Mouse (Mus musculus): ENCODE measurements around the gene Mark3. TPM values are rescaled to one million over a fixed set of nuclear protein-coding genes. Genes with fewer than 3 reads are reported as not detected.
"Not testable (repeated sequence)": the region's sequence is repeated elsewhere in the genome, so short reads cannot be mapped to it uniquely, and the experiment has no call there.

Gene Mark3
- polyA plus RNA-seq, 1 experiment: 4.4 TPM

DNA sequence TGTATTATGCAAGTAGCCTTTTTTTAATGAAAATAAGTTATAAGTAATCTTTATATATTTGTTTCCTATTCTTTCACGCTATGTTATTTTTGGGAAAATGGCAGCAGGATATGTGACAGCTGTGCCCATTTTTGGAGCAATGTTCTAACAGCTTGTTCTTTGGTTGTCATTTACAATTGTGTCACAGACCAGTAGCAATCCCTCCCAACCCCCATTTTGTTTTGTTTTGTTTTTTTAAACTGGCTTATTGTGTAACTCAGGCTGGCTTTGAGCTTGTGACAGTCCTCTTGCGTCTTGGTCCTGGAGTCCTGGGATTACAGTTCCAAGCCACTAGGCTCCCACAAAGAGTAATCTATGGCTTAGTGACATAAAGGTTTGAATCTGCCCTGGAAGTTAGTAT, 31.3 kb downstream of the Mark3 start:
- Histone ChIP-seq H3K4me3 (replicated peaks) (no peak overlapping the region), H3K27me3 (replicated peaks) (no peaks in the 10 kb centered on the region), H3K9me3 (no peaks in the 10 kb centered on the region), H3K36me3 (replicated peaks; ENCODE audit: low read length) (peaks cover 68% of the 10 kb centered on the region), H3K4me1 (peaks cover 12% of the 10 kb centered on the region)
- TF ChIP-seq FLI1 (IDR thresholded peaks at IDR 0.05; ENCODE audit: low read length) (no peak), GATA1 (IDR thresholded peaks at IDR 0.05; ENCODE audit: borderline replicate concordance, low read length) (no peak)

DNA sequence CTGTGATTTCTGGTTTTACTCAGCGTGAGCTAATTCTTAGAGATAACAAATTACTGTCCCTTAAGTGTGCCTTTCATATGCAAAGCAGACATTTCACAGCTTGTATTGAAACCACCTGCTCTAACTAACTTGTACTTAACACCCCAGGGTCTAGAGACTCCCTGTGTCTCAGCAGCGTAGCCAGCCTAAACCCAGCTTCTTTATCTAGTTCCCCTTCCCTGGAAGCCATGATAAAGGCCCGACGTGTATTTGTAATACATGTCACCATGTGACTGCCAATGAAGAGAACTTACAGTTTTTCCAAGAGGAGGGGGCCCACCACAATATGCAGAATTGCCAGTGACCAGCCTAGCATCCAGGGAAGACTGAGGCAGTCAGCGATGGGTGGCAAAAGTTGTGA, 33.7 kb downstream of the Mark3 start:
- no peak overlapping the region for H3K4me3 ChIP-seq (replicated peaks)
- H3K36me3 ChIP-seq (replicated peaks; ENCODE audit: low read length): peaks cover 73% of the 10 kb centered on the region
- no peaks in the 10 kb centered on the region for H3K27me3 ChIP-seq (replicated peaks)
- H3K9me3 ChIP-seq: no peaks in the 10 kb centered on the region
- TF ChIP-seq GATA1 (IDR thresholded peaks at IDR 0.05; ENCODE audit: borderline replicate concordance, low read length) (no peak), FLI1 (IDR thresholded peaks at IDR 0.05; ENCODE audit: low read length) (no peak)
- H3K4me1 ChIP-seq: peaks cover 7% of the 10 kb centered on the region; the same call in 1 of the 2 replicates

DNA sequence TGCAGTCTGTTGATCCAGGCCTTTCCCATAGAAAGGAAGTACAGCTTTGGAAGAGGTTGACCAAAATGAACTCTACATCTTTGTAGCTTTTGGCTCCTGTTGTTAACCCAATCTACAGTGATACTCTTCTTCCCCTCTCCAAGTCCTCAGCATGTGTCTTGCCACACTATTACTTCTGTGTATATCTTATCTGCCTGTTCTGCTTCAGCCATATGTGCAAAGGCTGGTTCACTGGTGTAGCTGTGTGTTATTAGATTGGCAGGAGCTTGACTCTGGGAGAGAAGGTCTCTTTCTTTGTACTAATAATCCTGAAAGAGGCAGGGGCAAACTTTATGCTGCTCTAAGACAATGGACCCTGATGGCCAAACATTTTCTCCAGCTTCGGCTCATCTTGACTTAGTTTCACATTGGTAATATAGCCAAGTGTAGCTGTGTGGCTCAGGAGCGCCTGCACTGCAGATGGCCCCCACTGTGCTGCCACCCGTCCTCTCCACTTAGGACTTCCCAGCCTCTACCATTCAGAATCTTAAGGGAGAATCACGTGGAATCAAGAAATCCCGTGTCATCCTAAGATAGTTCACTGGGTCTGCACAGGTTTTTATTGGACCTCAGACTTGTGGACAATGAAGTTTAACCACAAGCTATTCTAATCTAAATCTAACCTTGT, 40.3 kb downstream of the Mark3 start:
- no peak overlapping the region for H3K4me3 ChIP-seq (replicated peaks)
- peaks cover 79% of the 10 kb centered on the region for H3K36me3 ChIP-seq (replicated peaks; ENCODE audit: low read length)
- no peaks in the 10 kb centered on the region for H3K9me3 ChIP-seq
- no peaks in the 10 kb centered on the region for H3K27me3 ChIP-seq (replicated peaks)
- peaks cover 19% of the 10 kb centered on the region for H3K4me1 ChIP-seq
- TF ChIP-seq FLI1 (IDR thresholded peaks at IDR 0.05; ENCODE audit: low read length): no peak
- TF ChIP-seq GATA1 (IDR thresholded peaks at IDR 0.05; ENCODE audit: borderline replicate concordance, low read length): no peak

DNA sequence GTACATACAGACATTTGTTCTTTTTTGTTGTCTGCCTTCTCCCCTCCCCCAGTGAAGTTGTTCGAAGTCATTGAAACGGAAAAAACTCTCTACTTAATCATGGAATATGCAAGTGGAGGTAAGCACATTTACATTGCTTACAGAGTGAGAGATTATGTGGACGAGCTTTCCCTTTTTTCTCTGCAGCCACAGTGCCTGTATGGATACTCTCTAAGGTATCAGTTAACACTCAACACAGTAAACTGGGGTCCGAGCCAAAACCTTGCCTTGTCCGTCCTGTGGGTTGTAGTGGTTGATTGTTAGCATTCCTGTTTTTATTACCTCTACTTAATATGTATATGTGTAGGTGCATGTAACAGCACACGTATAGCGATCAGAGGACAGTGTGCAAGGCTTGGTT, 43.9 kb downstream of the Mark3 start:
- Histone ChIP-seq H3K4me3 (replicated peaks) (no peak overlapping the region), H3K36me3 (replicated peaks; ENCODE audit: low read length) (peaks cover 78% of the 10 kb centered on the region), H3K4me1 (peaks cover 26% of the 10 kb centered on the region), H3K27me3 (replicated peaks) (no peaks in the 10 kb centered on the region), H3K9me3 (no peaks in the 10 kb centered on the region)
- TF ChIP-seq GATA1 (IDR thresholded peaks at IDR 0.05; ENCODE audit: borderline replicate concordance, low read length) (no peak), FLI1 (IDR thresholded peaks at IDR 0.05; ENCODE audit: low read length) (no peak)

DNA sequence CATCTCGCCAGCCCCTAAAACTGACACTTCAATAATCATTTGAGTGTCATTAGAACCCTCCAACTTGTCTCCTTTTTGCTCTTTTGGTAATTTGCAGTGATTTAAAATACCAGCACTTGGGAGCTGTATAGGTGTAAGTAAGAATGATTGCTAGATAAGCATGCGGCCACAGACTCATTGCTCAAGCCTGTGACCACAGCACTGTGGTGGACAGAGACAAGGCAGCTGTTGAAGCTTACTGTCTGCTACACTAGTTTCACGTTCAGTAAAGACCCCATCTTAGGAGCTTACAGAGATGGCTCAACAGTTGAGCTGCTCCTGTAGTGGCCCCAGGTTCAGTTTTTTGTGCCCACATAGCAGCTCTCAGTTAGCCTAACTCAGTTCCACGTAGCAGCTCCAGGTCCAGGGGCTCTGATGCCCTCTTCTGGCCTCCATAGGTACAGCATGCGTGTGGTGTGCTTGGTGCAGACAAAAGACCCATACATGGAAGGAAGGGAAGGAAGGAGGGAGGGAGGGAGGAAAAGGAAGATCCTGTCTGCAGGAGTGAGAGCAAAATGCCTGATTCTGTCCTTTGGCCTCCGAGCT, 73.8 kb downstream of the Mark3 start:
- peaks cover 26% of the 10 kb centered on the region for H3K4me1 ChIP-seq
- no peak overlapping the region for H3K4me3 ChIP-seq (replicated peaks)
- no peaks in the 10 kb centered on the region for H3K9me3 ChIP-seq
- no peak for TF ChIP-seq FLI1 (IDR thresholded peaks at IDR 0.05; ENCODE audit: low read length)
- no peak for TF ChIP-seq GATA1 (IDR thresholded peaks at IDR 0.05; ENCODE audit: borderline replicate concordance, low read length)
- peaks cover 93% of the 10 kb centered on the region for H3K36me3 ChIP-seq (replicated peaks; ENCODE audit: low read length)
- H3K27me3 ChIP-seq (replicated peaks): no peaks in the 10 kb centered on the region

DNA sequence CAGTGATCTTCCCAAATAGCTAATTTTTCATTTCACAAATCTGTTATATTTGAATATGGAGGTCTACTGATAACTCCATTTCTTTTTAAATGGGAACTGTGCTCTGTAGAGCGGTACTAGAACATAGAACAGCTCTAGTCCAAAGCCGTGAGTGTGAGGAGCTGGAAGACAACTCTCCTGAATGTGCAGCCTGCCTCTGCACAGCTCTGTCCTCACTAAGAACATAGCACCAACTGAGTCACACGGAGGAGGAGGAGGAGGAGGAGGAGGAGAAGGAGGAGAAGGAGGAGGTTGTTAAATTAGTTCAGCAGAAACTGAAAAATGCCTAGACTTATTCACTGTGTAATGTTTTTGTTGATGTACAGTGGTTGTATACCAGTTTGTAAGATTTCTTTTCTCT, 78.6 kb downstream of the Mark3 start:
- Histone ChIP-seq H3K36me3 (replicated peaks; ENCODE audit: low read length) (peaks cover 93% of the 10 kb centered on the region), H3K9me3 (no peaks in the 10 kb centered on the region), H3K4me3 (replicated peaks) (no peak overlapping the region), H3K27me3 (replicated peaks) (no peaks in the 10 kb centered on the region), H3K4me1 (peaks cover 35% of the 10 kb centered on the region)
- TF ChIP-seq FLI1 (IDR thresholded peaks at IDR 0.05; ENCODE audit: low read length): no peak
- TF ChIP-seq GATA1 (IDR thresholded peaks at IDR 0.05; ENCODE audit: borderline replicate concordance, low read length): no peak

DNA sequence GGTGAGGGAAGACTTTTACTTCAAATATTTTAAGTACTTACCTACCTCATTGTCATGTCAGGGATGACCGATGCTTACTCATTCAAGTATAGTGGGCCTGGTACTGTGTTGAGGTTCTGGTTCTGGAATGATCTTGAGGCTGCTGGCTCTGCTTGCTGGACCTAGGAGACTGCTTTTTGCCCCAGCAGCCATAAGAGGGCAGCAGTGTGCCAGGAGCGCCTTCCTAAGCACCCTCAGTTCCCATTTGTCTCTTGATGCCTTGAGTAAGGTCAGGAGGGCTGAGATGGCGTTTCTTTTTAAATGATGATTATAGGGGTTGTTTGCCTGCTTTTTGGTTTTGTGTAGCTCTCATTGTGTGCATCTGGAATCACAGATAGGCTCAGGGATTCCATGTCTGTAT, 79.1 kb downstream of the Mark3 start:
- Histone ChIP-seq H3K9me3 (no peaks in the 10 kb centered on the region), H3K4me3 (replicated peaks) (no peak overlapping the region), H3K36me3 (replicated peaks; ENCODE audit: low read length) (peaks cover 90% of the 10 kb centered on the region), H3K27me3 (replicated peaks) (no peaks in the 10 kb centered on the region), H3K4me1 (peaks cover 31% of the 10 kb centered on the region)
- TF ChIP-seq FLI1 (IDR thresholded peaks at IDR 0.05; ENCODE audit: low read length) (no peak), GATA1 (IDR thresholded peaks at IDR 0.05; ENCODE audit: borderline replicate concordance, low read length) (no peak)

DNA sequence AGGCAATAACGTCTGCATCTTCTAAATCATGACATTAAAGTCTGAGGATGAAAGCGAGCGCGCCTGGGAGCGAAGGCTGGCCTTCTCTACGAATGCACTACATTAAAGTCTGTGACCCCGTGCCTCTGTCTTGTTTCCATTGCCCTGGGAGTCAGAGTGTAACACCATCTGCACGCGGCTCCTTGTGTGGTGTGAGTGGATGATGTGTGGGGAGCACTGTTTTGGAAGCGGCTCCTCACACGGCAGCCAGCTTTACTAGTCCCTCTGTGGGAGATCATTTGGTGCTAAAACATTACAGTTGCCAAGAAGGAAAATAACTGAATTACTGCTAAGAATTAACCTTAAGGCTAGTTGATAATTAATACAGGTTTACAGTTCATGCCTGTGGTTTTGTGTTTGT, 81.4 kb downstream of the Mark3 start:
- peaks cover 29% of the 10 kb centered on the region for H3K4me1 ChIP-seq
- H3K4me3 ChIP-seq (replicated peaks): no peak overlapping the region
- H3K36me3 ChIP-seq (replicated peaks; ENCODE audit: low read length): peaks cover 85% of the 10 kb centered on the region
- TF ChIP-seq GATA1 (IDR thresholded peaks at IDR 0.05; ENCODE audit: borderline replicate concordance, low read length) (no peak), FLI1 (IDR thresholded peaks at IDR 0.05; ENCODE audit: low read length) (no peak)
- H3K9me3 ChIP-seq: no peaks in the 10 kb centered on the region
- no peaks in the 10 kb centered on the region for H3K27me3 ChIP-seq (replicated peaks)

DNA sequence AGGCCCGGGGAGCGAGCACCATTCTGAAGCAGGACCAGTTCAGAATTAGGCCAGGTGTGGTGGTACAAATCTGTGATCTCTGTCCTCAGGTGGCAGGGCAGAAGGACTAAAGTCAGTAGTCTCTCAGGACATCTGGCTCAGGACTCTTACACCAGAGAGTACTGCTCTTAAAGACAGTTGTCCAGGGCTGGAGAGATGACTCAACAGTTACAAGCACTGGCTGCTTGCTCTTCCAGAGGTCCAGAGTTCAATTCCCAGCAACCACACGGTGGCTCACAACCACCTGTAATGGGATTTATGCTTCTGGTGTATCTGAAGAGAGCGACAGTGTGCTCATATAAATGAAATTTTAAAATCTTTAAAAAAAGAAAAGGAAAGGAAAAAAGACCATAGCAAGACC, 85.0 kb downstream of the Mark3 start:
- no peaks in the 10 kb centered on the region for H3K9me3 ChIP-seq
- peaks cover 64% of the 10 kb centered on the region for H3K36me3 ChIP-seq (replicated peaks; ENCODE audit: low read length)
- TF ChIP-seq FLI1 (IDR thresholded peaks at IDR 0.05; ENCODE audit: low read length) (no peak), GATA1 (IDR thresholded peaks at IDR 0.05; ENCODE audit: borderline replicate concordance, low read length) (no peak)
- no peaks in the 10 kb centered on the region for H3K27me3 ChIP-seq (replicated peaks)
- peaks cover 18% of the 10 kb centered on the region for H3K4me1 ChIP-seq
- H3K4me3 ChIP-seq (replicated peaks): no peak overlapping the region

DNA sequence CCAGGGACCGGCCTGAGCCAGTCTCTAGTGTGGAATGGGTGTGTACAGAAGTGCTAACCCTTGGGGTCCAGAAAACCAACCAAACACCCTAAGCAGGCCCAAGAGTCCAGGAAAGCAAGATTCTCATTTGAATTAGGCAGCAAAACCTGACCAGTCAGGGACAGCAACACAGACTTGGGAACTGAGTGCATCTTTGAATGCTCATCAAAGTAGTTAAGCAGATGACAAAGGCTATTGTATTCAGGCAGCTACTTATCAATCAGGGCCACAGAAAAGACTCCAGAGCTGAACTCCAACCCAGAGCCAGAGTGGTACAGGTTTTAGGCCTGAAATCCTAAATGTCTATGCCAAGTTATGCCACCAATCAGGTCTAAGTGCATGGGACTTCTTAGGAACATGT, 86.3 kb downstream of the Mark3 start:
- no peak overlapping the region for H3K4me3 ChIP-seq (replicated peaks)
- H3K9me3 ChIP-seq: no peaks in the 10 kb centered on the region
- TF ChIP-seq GATA1 (IDR thresholded peaks at IDR 0.05; ENCODE audit: borderline replicate concordance, low read length) (no peak), FLI1 (IDR thresholded peaks at IDR 0.05; ENCODE audit: low read length) (no peak)
- H3K27me3 ChIP-seq (replicated peaks): no peaks in the 10 kb centered on the region
- H3K36me3 ChIP-seq (replicated peaks; ENCODE audit: low read length): peaks cover 56% of the 10 kb centered on the region
- peaks cover 31% of the 10 kb centered on the region for H3K4me1 ChIP-seq

DNA sequence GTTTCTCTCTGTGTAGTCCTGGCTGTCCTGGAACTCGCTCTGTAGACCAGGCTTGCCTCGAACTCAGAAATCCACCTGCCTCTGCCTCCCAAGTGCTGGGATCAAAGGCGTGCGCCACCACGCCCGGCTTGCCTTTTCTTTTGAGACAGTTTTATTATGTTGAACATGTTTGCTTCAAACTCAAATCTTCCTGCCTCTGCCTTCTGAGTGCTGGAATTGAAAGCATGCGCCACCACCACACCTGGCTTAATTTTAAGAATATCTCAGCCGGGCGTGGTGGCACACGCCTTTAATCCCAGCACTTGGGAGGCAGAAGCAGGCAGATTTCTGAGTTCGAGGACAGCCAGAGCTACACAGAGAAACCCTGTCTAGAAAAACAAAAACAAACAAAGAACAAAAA, 87.2 kb downstream of the Mark3 start:
- Histone ChIP-seq H3K36me3 (replicated peaks; ENCODE audit: low read length) (peaks cover 46% of the 10 kb centered on the region), H3K4me1 (peaks cover 40% of the 10 kb centered on the region)
- not testable (repeated sequence) for H3K4me3 ChIP-seq (replicated peaks); H3K27me3 ChIP-seq (replicated peaks); H3K9me3 ChIP-seq

Measured in megakaryocyte, embryonic 14.5 days (primary cell).